Mouse (Mus musculus) ES-E14 (cell line): ENCODE results near the gene Slc12a7. TPM values are rescaled to one million over a fixed set of nuclear protein-coding genes. Genes with fewer than 3 reads are reported as not detected.
A peak's percentile ranks its signal among the peaks of the same experiment; 100 is the strongest.

Source experiments
- DNase-seq: peaks from one replicate; pipeline ENCODE4 v3.0.0-alpha.2; 2013; ENCODE audit warnings: low read depth, low spot score
- H3K27ac ChIP-seq: 2 replicates; pipeline ENCODE4 v1.5.1; 2012; ENCODE audit warnings: low read depth, mild to moderate bottlenecking, low read length, moderate library complexity, mixed read lengths; ENCODE audit not compliant: poor library complexity, insufficient read depth, severe bottlenecking
- H3K36me3 ChIP-seq: 2 replicates; pipeline ENCODE4 v1.6.1; 2012; ENCODE audit warnings: mild to moderate bottlenecking, low read length, moderate library complexity, mixed read lengths; ENCODE audit not compliant: control insufficient read depth, poor library complexity, insufficient read depth, severe bottlenecking
- H3K4me1 ChIP-seq, 2 experiments: fragments of 150-350 bp in 1 of 2; sonication (generic) in 1 of 2; 2 replicates each; pipeline ENCODE4 v1.6.1; 2012; ENCODE audit warnings: low read length in 2 of 2, mild to moderate bottlenecking in 1 of 2, mixed read lengths in 1 of 2; ENCODE audit not compliant: control insufficient read depth in 2 of 2, insufficient read depth in 2 of 2, poor library complexity in 1 of 2
- H3K4me3 ChIP-seq, 2 experiments: fragments of 150-350 bp in 1 of 2; sonication (generic) in 1 of 2; 2 replicates each; pipeline ENCODE4 v1.5.1; 2012; ENCODE audit warnings: low read length in 2 of 2, low read depth in 1 of 2, mild to moderate bottlenecking in 1 of 2, mixed read lengths in 1 of 2; ENCODE audit not compliant: insufficient read depth in 1 of 2, poor library complexity in 1 of 2, severe bottlenecking in 1 of 2
- H3K9ac ChIP-seq: 2 replicates; pipeline ENCODE4 v1.6.1; 2012; ENCODE audit warnings: low read depth, mild to moderate bottlenecking, low read length, mixed read lengths; ENCODE audit not compliant: poor library complexity, insufficient read depth, severe bottlenecking
- H3K9me3 ChIP-seq: fragments of 150-350 bp; sonication (generic); 2 replicates; pipeline ENCODE4 v1.6.1; 2012; ENCODE audit warnings: low read depth, mild to moderate bottlenecking, low read length; ENCODE audit not compliant: control insufficient read depth, insufficient read depth
- CHD2 ChIP-seq: IDR thresholded peaks from 2 replicates; pipeline ENCODE4 v1.6.1; 2014; ENCODE audit warnings: mild to moderate bottlenecking, low read depth, low read length, inconsistent platforms
- HCFC1 ChIP-seq: IDR thresholded peaks from 2 replicates; pipeline ENCODE4 v1.6.1; 2012; ENCODE audit warnings: low read length, inconsistent platforms, borderline replicate concordance; ENCODE audit not compliant: insufficient read depth
- MAFK ChIP-seq: IDR thresholded peaks from 2 replicates; pipeline ENCODE4 v1.6.1; 2014; ENCODE audit warnings: mild to moderate bottlenecking, low read depth, low read length, inconsistent platforms; ENCODE audit not compliant: insufficient read depth
- ZC3H11A ChIP-seq: IDR thresholded peaks from 2 replicates; pipeline ENCODE4 v1.6.1; 2012; ENCODE audit warnings: low read depth, mild to moderate bottlenecking, inconsistent platforms, low read length, borderline replicate concordance
- ZNF384 ChIP-seq: IDR thresholded peaks from 2 replicates; pipeline ENCODE4 v1.6.1; 2012; ENCODE audit warnings: low read depth, low read length, inconsistent platforms
- in situ Hi-C, 2 experiments: fragments of 600-800 bp; cut with MboI; formaldehyde crosslinking; loops; one replicate each; pipeline ENCODE4 v1.15.1; 2025; ENCODE audit warnings: low sequenced_read_pairs in 2 of 2, inconsistent platforms in 1 of 2; ENCODE audit not compliant: unreplicated experiment in 2 of 2
- total RNA-seq: library from RNA; depleted of rRNA; stranded (reverse); fragments of 300-350 nt; gene quantifications from 2 replicates; pipeline ENCODE4 v1.2.3, GENCODE M21; 2012

The Slc12a7 gene
- total RNA-seq, 1 experiment = 87.1 TPM

- in situ Hi-C loops = no loop called here
- Histone ChIP-seq H3K27ac (no peak overlapping the region), H3K9ac (no peak overlapping the region), H3K4me1 (no peaks in the 10 kb centered on the region), H3K9me3 (no peaks in the 10 kb centered on the region), H3K36me3 (peaks cover 39% of the 10 kb centered on the region), H3K4me3 (no peak overlapping the region)
- TF ChIP-seq MAFK (no peak), ZC3H11A (no peak), HCFC1 (no peak), ZNF384 (no peak), CHD2 (no peak)
- no peak for DNase-seq
These were observed 83.4 kb downstream of the Slc12a7 start for GRCm38 (mm10) chr13:73816338-73816737.

DNA sequence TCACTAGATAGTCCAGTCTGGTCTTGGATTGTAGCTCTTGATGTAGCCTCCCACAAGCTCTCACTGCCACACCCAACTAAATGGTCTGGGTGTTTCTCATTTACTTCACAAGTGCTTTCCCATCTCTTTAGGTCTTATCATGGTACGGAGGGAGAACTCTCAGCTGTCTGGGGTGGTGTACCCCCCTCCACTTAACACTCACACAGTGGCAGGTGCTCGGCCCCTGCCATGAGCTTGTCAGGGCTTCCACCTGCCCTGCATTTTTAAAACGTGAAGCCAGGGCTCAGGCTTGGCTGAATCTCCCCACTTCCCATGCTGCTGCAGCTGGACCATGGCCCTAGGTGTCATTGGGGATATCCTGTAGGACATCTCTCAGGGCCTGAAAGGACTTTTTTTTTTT is 86.0 kb downstream of the Slc12a7 start:
- Histone ChIP-seq H3K9me3 (no peaks in the 10 kb centered on the region), H3K9ac (no peak overlapping the region), H3K4me1 (no peaks in the 10 kb centered on the region), H3K36me3 (peaks cover 25% of the 10 kb centered on the region), H3K4me3 (no peak overlapping the region), H3K27ac (no peak overlapping the region)
- in situ Hi-C loops = no loop called here
- TF ChIP-seq ZNF384 (no peak), HCFC1 (no peak), MAFK (no peak), CHD2 (no peak), ZC3H11A (no peak)
- DNase-seq = no peak

- no peak for DNase-seq
- Histone ChIP-seq H3K27ac (no peak overlapping the region; the same call in 1 of the 2 replicates), H3K36me3 (peaks cover 4% of the 10 kb centered on the region; the same call in 1 of the 2 replicates), H3K4me1 (no peaks in the 10 kb centered on the region), H3K9ac (no peak overlapping the region), H3K9me3 (no peaks in the 10 kb centered on the region), H3K4me3 (no peak overlapping the region)
- TF ChIP-seq MAFK = no peak
- TF ChIP-seq ZNF384 = no peak
- TF ChIP-seq CHD2 = no peak
- no peak for TF ChIP-seq ZC3H11A
- TF ChIP-seq HCFC1 = no peak
- in situ Hi-C loops = no loop called here
These were observed 88.4 kb downstream of the Slc12a7 start for GRCm38 (mm10) chr13:73821251-73821650.

DNA sequence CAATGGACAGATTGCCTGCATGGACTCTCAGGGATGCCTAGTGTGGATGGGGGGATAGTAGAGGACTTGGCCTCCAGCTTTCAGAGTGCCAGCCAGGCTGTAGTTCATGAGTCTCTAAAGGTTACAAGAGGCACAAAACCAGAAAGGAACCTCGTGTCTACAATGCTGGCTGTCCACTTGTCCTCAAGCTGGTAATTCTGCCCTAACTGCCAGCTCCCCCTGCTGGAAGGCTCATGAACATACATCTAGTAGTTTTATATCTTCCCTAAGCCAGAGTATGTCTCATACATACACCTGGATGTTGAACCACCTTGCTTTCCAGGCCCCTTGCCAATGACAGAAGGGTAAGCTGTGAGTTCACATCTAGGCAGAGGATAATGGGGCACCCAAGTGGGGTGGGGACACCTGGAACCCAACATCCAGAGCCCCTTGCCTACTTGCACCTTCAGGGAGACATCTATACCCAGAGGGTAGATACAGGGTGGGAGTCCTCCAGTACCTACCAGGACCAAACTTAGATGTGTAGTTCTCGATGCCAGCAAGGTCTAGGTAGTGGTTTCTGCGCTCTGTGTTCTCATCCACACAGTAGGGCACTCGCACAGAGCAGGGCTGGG is 89.4 kb downstream of the Slc12a7 start:
- Histone ChIP-seq H3K4me3 (no peak overlapping the region), H3K9ac (no peak overlapping the region), H3K4me1 (no peaks in the 10 kb centered on the region), H3K36me3 (0 out of 2 replicates have a peak, but pooled peaks cover 3% of the 10 kb centered on the region), H3K9me3 (no peaks in the 10 kb centered on the region), H3K27ac (no peak overlapping the region)
- peak; percentile 51 for DNase-seq
- in situ Hi-C loops = no loop called here
- no peak for TF ChIP-seq ZNF384
- no peak for TF ChIP-seq MAFK
- no peak for TF ChIP-seq HCFC1
- TF ChIP-seq CHD2 = no peak
- no peak for TF ChIP-seq ZC3H11A

- H3K4me1 ChIP-seq = no peaks in the 10 kb centered on the region
- no peak for TF ChIP-seq CHD2
- no peak for TF ChIP-seq ZNF384
- in situ Hi-C loops = no loop called here
- no peaks in the 10 kb centered on the region for H3K9me3 ChIP-seq
- H3K27ac ChIP-seq = no peak overlapping the region
- no peak for DNase-seq
- no peak overlapping the region for H3K4me3 ChIP-seq
- H3K9ac ChIP-seq = no peak overlapping the region
- H3K36me3 ChIP-seq = 0 out of 2 replicates have a peak, but pooled peaks cover 3% of the 10 kb centered on the region
These were observed 90.8 kb downstream of the Slc12a7 start for GRCm38 (mm10) chr13:73823711-73824110.
